ENCODE assay signal across 8 mouse cellular contexts in the genomic region with DNA sequence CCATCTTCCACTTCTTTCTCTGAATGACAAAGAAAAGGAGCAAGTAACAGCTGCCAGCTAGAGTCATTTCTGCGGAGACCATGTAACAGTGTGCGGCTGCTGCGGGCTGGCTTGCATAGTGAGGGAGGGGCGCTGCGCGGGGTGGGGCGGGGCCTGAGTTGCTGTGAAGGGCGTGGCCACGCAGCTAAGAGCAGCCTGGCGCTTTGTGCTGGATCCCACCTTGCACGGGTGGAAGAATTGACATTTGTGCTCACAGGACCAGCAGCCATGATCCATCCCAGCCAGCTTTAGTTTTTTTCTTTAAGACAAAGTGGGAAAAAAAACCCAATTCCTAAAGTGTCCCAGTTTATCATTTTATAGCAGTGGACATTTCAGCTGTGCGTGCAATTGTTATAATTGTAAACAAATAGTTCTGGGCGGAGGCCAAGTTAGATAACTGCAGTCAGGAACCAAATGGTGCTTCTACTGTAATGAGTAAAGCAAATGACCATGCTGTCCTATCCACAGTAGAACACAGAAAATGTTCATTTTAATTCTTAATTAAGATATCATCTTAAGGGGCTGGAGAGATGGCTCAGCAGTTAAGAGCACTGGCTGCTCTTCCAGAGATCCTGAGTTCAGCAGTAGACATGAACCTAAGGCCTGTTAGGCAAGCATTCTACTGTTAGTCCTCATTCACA. TPM values are rescaled to one million over a fixed set of nuclear protein-coding genes. Genes with fewer than 3 reads are reported as not detected.
DNase-seq lines count a peak whose midpoint lies in the region; ATAC-seq and TF ChIP-seq lines count a peak whose summit lies in the region.

No protein-coding gene starts in this region.

- ATAC-seq in forebrain, embryonic 11.5 days (replicated peaks; ENCODE audit: low FRiP score), result peak; percentile 97
- ATAC-seq in midbrain, embryonic 16.5 days, result peak; percentile 97

- 12% methylated on average over 13 of the region's 13 CpGs for WGBS in forebrain, embryonic 11.5 days
- 13% methylated on average over 13 of the region's 13 CpGs for WGBS in hindbrain, embryonic 10.5 days
- 3% methylated on average over 13 of the region's 13 CpGs for WGBS in liver, adult 2 months
- 10% methylated on average over 13 of the region's 13 CpGs for WGBS in midbrain, embryonic 16.5 days

- H3K9ac ChIP-seq in forebrain, embryonic 11.5 days (ENCODE audit: low read length), result no peak overlapping the region
- peak overlapping the region; percentile 48; the same call in 1 of the 2 replicates for H3K9ac ChIP-seq in liver, adult 2 months (ENCODE audit: low read depth, low read length)
- peak overlapping the region; percentile 40 for H3K9ac ChIP-seq in midbrain, embryonic 16.5 days (ENCODE audit: low read depth, low read length)

- H3K27ac ChIP-seq in forebrain, embryonic 11.5 days (ENCODE audit: low read depth, low read length), result no peak overlapping the region
- H3K27ac ChIP-seq in hindbrain, embryonic 10.5 days, result peak overlapping the region; percentile 64
- H3K27ac ChIP-seq in liver, adult 2 months (replicated peaks; ENCODE audit: insufficient read depth, low read depth, low read length), result no peak overlapping the region
- peak overlapping the region; percentile 62 for H3K27ac ChIP-seq in midbrain, embryonic 16.5 days (ENCODE audit: low read length)

- DNase-seq in layer of hippocampus, postnatal 14 days (ENCODE audit: low spot score in 2 of 2), result peak; percentile 12 to 16
- DNase-seq in layer of hippocampus, postnatal 36 days, result no peak
- peak; percentile 40 for DNase-seq in c-Kit-positive CD71-negative TER-119-negative erythroid progenitor cells, embryonic 14.5 days (ENCODE audit: low read depth)
- peak; percentile 89 for DNase-seq in forebrain, embryonic 11.5 days (ENCODE audit: low spot score)
- DNase-seq in hindbrain, embryonic 10.5 days (ENCODE audit: low spot score), result peak; percentile 81
- peak; percentile 35 for DNase-seq in liver, adult 2 months (ENCODE audit: extremely low read depth, low read depth, low spot score)
- peak; percentile 48 for DNase-seq in thymus, postnatal 25 days

- no peaks in the 10 kb centered on the region; the same call in 1 of the 2 replicates for H3K79me2 ChIP-seq in liver, adult 2 months (ENCODE audit: control insufficient read depth, insufficient read depth, low read length)

- no peaks in the 10 kb centered on the region; the same call in 1 of the 2 replicates for H3K4me1 ChIP-seq in forebrain, embryonic 11.5 days (replicated peaks; ENCODE audit: control insufficient read depth, insufficient read depth, low read length)
- peaks cover 15% of the 10 kb centered on the region for H3K4me1 ChIP-seq in hindbrain, embryonic 10.5 days (replicated peaks)
- H3K4me1 ChIP-seq in liver, adult 2 months (ENCODE audit: control insufficient read depth, insufficient read depth, low read length), result peaks cover 3% of the 10 kb centered on the region; the same call in 1 of the 2 replicates
- H3K4me1 ChIP-seq in midbrain, embryonic 16.5 days (ENCODE audit: control insufficient read depth, insufficient read depth, low read length), result peaks cover 6% of the 10 kb centered on the region; the same call in 1 of the 2 replicates

- peak overlapping the region; percentile 32 for H3K4me2 ChIP-seq in forebrain, embryonic 11.5 days (ENCODE audit: low read depth, low read length, severe bottlenecking)
- peak overlapping the region; percentile 63 for H3K4me2 ChIP-seq in midbrain, embryonic 16.5 days (ENCODE audit: low read length)

- H3K36me3 ChIP-seq in forebrain, embryonic 11.5 days (ENCODE audit: control insufficient read depth, insufficient read depth, low read length), result no peaks in the 10 kb centered on the region
- no peaks in the 10 kb centered on the region for H3K36me3 ChIP-seq in hindbrain, embryonic 10.5 days
- H3K36me3 ChIP-seq in liver, adult 2 months (ENCODE audit: control insufficient read depth, insufficient read depth, low read length), result no peaks in the 10 kb centered on the region
- H3K36me3 ChIP-seq in midbrain, embryonic 16.5 days (ENCODE audit: control insufficient read depth, insufficient read depth, low read length), result no peaks in the 10 kb centered on the region

- TF ChIP-seq CTCF in liver, adult 2 months (IDR thresholded peaks at IDR 0.05; ENCODE audit: low read depth, low read length), result no peak

- no peak for TF ChIP-seq POLR2A in liver, adult 2 months (IDR thresholded peaks at IDR 0.05; ENCODE audit: extremely low read depth, insufficient read depth, low read length)

- H3K9me3 ChIP-seq in forebrain, embryonic 11.5 days (ENCODE audit: control insufficient read depth, low read length), result no peaks in the 10 kb centered on the region
- peaks cover 7% of the 10 kb centered on the region; the same call in 1 of the 2 replicates for H3K9me3 ChIP-seq in hindbrain, embryonic 10.5 days
- H3K9me3 ChIP-seq in midbrain, embryonic 16.5 days (replicated peaks; ENCODE audit: control insufficient read depth, low read length, poor library complexity, severe bottlenecking), result no peaks in the 10 kb centered on the region

- H3K27me3 ChIP-seq in forebrain, embryonic 11.5 days (ENCODE audit: control insufficient read depth, insufficient read depth, low read length), result no peaks in the 10 kb centered on the region
- no peaks in the 10 kb centered on the region for H3K27me3 ChIP-seq in hindbrain, embryonic 10.5 days (ENCODE audit: insufficient read depth, poor library complexity, severe bottlenecking)
- H3K27me3 ChIP-seq in liver, adult 2 months (ENCODE audit: control insufficient read depth, insufficient read depth, low read length), result no peaks in the 10 kb centered on the region
- H3K27me3 ChIP-seq in midbrain, embryonic 16.5 days (ENCODE audit: control insufficient read depth, insufficient read depth, low read depth, low read length), result no peaks in the 10 kb centered on the region

- H3K4me3 ChIP-seq in forebrain, embryonic 11.5 days (ENCODE audit: low read depth, low read length), result no peak overlapping the region
- peak overlapping the region; percentile 40 for H3K4me3 ChIP-seq in hindbrain, embryonic 10.5 days
- H3K4me3 ChIP-seq in liver, adult 2 months (ENCODE audit: insufficient read depth, low read depth, low read length), result peak overlapping the region; percentile 36
- H3K4me3 ChIP-seq in midbrain, embryonic 16.5 days (ENCODE audit: low read depth, low read length), result peak overlapping the region; percentile 29

RNA-seq across cellular contexts. Expression of gene Sertad2, which starts 18.4 kb away (rescaled TPM):
- 10 to 100 TPM; 18.7 to 20.9 TPM for total RNA-seq in layer of hippocampus, postnatal 14 days (2021)
- total RNA-seq in layer of hippocampus, postnatal 36 days (2021), result 10 to 100 TPM; 21.3 to 22.2 TPM
- polyA plus RNA-seq in forebrain, embryonic 11.5 days (2014; fragmentation: Nextera tagmentation; extraction: Ambion mirVana), result 26.5 and 29.4 TPM in 2 replicates
- polyA plus RNA-seq in hindbrain, embryonic 10.5 days (2016; fragmentation: Nextera tagmentation; extraction: Ambion mirVana), result 31.8 and 32.1 TPM in 2 replicates
- 8.0 and 10.0 TPM in 2 replicates for total RNA-seq in liver, adult 2 months (2014; rRNA removed)
- polyA plus RNA-seq in liver, adult 2 months (2012; rRNA removed), result 9.3 and 10.6 TPM in 2 replicates
- polyA plus RNA-seq in midbrain, embryonic 16.5 days (2015; fragmentation: Nextera tagmentation; extraction: Ambion mirVana), result 24.6 and 26.7 TPM in 2 replicates

Comparison
In these comparisons a context has a peak if more than half of its experiments do, and no peak if none do; other contexts are left out.
1. DNase-seq: peak in layer of hippocampus, postnatal 14 days (2 of 2), c-Kit-positive CD71-negative TER-119-negative erythroid progenitor cells, embryonic 14.5 days (single experiment), forebrain, embryonic 11.5 days (single experiment), hindbrain, embryonic 10.5 days (single experiment), liver, adult 2 months (single experiment) and thymus, postnatal 25 days (single experiment); none in layer of hippocampus, postnatal 36 days (0 of 2).
2. H3K27ac ChIP-seq: peak in hindbrain, embryonic 10.5 days (single experiment) and midbrain, embryonic 16.5 days (single experiment); none in forebrain, embryonic 11.5 days (single experiment) and liver, adult 2 months (single experiment).